Mouse (Mus musculus) skeletal muscle tissue, adult 2 months (tissue): ENCODE measurements around the gene E330021D16Rik.
"Not testable (repeated sequence)": the region's sequence is repeated elsewhere in the genome, so short reads cannot be mapped to it uniquely, and the experiment has no call there.

Experiments
- DNase-seq: peaks from one replicate; pipeline ENCODE4 v3.0.0-alpha.2; 2012; ENCODE audit warnings: low read depth, low spot score

E330021D16Rik gene

DNA sequence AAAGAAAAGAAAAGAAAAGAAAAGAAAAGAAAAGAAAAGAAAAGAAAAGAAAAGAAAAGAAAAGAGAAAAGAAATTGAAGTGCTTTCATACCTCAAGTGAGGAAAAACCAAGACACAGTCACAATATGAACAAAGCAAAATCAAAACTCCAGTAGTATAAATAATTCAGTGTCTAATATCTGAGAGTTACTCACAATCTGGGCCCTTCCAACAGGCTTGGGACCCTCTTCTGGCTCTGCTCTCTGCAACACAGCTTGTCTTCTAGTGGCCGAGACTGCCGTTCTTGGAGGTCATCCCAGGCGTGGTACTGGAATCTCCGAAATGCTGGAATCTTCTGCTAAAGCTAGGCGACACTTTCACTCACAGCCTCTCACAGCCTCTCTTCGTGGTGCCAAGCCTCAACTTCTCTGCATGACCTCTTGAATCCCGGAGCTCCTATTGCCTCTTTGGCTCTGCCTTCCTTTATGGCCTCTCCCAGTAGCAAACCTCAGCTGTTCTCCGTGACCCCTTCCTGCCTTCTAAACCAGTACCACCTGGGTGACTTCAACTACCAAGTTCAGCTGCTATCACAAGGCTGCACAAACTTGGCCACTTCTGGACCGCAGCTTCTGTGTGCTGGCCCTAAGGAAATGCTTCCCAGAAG is at the start of gene E330021D16Rik:
Gene E330021D16Rik (minus strand): TSS at position 437 of the 643 bp plus-strand sequence.
- no peak for DNase-seq

DNA sequence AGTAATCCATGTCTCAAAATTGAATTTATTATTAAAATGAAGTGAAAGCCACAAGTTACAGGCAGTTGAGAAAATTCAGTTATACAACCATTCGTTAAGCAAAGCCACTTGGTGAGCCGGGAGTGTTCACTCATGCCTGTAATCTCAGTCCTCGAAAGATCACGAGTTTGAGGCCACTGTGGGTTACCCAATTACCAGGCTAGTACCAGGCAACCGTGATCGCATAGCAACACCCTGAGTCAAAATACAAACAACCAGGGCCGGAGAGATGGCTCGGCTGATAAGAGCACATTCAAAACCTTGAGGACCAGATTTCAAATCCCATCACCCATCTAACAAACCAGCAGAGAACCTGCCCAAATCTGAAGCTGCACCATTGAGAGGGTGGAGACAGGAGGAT is 49.7 kb upstream of the E330021D16Rik start:
- DNase-seq, result no peak

DNA sequence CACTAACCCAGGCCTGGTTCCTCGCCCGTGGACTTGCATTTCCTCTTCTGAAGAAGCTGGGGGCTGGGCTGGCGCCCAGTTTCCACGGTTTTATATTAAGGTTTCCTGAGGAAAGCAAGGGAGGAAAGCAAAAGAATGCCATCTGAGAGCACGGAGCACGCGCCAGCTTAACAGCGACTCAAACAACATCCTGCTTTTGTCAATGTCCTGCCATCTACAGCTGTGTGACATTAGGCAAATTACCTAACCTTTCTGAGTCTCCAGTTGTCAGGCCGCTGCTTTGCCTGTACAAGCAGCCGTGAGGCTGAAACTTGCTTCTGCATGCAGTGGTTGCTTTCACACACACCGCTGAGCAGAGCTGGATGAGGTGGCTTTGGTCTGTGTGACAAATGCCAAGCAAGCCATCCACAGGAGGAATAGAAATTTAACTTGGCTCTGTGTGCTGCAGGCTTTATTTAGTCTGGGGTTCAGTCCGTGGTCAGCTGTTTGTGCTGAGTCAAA is 48.8 kb upstream of the E330021D16Rik start:
- no peak for DNase-seq

DNA sequence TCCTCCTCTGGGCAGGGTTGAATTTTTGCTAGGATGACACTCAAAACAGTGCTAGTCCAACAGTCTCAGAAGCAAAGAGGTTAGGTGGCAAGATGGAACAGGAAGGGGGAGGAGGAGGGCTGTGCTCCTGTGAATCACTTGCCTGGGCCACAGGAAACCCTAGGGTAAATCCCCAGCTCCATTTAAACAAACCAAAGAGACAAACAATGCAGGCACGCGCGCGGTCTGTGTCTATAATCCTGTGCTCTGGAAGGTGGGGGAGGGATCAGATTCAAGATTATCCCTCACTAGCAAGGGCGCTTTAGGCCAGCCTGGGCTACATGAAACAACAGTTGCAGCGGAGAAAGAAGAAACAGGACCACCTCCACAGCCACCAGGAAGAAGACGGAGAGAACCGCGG is 48.1 kb upstream of the E330021D16Rik start:
- DNase-seq, result no peak

DNA sequence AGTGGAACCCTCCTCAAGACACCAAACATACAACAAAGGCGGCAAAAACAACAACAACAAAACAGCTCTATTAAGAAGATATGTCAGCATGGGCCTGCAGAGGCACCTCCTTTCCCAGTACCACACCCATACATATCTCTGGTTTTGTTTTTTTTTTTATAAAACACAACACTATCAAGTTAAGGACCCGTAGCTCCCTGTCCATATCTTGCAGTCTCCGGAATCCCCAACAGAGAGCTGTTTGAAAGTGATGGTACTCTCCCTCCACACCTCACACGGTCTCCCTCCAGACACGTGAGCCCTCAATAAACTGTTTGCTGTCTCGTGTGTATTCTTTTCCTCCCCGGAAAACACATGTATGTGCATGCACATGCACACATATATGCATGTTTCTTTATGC is 43.8 kb upstream of the E330021D16Rik start:
- DNase-seq, result no peak

DNA sequence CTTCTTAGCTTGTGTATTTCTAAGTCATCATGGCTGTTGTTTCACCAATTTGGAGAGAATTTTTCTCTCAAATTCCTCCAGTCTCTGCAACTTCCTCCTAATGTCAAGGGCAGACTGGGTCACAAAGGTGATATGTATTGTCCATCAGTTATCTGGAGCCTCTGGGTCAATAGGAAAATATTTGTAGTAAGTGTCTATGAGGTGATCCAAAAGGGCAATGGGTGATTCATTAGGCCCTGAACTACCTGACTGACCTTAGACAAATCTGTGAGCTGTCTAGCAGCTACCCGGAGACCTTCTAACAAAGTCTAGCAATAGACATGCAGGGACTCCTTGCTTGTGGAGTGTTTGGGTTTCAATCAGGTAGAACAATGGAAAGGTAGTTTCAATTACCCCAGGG is 40.9 kb upstream of the E330021D16Rik start:
- DNase-seq, result no peak

DNA sequence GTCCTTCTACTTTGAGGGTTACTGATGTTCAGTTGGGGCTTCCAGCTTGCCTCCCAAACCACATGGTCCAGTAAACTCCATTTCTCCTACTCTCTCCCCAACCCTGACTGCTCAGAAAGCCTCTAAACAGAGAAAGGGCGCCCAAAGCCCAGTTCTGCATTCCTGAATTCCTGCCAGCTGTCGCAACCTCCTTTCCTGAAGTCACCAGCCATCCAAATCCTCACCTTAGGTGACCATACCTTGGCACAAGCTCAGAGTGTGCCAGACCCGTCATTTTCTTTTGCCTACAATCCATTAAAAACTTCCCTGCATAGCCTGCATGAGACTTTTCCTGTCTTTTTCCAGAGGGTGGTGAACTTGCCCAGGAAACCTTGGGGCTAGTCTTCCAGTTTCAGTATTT is 40.3 kb upstream of the E330021D16Rik start:
- no peak for DNase-seq

DNA sequence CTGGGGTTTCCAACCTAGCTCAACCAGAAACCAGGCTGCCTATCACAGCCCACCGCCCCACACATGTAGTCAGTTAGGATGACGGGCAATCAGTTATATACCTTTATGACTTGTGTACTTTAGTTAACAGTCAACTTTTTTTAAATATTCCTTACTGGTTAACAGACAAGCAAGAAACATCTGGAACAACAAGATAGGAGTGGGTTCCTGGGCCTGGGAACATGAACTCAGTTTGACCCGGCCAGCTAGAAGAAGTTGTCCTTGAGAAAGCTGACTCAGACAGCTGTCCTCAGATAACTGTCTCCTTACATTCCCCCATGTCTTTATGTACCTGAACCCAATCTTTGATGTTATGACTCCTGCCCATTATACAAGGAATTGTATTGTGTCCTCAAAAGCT is 37.3 kb upstream of the E330021D16Rik start:
- DNase-seq, result no peak

DNA sequence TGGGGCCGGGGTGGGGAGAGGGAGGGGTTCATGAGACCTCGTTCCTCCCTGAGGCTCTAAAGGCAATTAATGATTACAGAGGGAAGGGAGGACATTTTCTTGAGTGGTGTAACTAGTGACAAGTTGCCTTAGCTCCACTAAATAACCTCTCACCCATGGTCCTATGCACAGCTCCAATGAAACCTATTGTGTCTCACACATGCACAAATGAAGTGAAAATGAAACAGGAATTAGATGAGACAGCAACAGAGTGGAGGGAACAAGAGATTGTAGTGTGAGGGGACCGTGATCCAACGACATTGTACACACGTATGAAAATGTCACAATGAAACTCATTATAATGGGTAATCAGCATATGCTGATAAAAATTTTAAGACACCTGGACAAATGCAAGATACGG is 35.5 kb upstream of the E330021D16Rik start:
- DNase-seq, result no peak

DNA sequence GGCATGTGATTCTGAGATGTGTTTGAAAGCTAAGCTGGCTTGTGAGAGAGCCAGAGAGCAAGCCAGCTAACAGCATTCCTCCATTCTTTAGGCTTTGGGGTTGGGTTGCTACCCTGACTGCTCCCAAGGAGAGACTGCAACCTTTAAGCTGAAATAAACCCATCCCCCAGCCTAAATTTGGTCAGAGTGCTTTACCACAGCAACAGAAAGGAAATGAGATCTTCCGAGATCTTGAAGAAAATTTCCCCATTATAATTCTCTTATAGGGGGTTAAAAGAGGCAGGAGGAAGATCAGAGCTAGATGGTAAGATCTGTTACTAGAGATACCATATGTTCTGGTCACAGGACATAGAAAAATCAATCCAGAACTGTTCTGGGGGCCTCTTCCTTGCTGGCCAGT is 34.6 kb upstream of the E330021D16Rik start:
- no peak for DNase-seq

DNA sequence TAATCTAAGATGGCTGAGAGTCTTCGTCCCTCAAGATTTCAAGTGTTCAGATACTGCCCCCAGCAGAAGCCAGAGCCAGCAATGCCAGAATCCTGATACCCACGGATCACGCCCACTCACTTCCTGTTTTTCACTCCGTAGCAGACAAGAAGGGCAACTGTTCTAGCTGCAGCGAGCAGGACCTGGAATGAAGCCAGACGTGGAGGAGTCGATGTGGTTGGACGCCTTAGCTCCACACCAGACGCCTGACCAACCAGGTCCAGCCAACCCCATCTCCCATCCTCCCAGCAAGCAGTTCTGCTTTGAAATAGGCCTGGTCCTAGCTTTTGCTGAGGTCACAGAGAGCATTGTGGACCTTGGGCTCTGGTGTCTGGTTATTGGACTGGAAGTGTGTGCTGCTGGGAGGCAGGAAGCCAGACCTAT is 33.9 kb upstream of the E330021D16Rik start:
- peak; percentile 74 for DNase-seq

DNA sequence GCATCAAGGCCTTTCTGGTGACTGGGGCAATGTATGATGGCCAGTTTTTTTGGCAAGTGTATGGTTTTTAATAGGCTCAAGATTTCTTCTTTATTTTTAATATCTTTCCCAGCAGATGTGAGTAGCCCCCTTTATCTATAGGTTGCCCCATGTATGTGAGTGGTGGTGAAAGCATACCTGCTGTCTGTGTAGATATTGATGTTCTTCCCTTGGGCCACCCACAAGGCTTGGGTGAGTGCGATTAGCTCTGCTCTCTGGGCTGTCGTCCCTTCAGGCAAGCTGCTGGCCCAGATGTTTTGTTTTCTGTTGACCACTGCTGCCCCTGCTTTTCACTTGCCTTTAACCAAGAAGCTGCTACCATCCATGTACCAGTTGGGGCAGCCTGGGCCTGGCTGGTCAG is 23.8 kb upstream of the E330021D16Rik start:
- not testable (repeated sequence) for DNase-seq

DNA sequence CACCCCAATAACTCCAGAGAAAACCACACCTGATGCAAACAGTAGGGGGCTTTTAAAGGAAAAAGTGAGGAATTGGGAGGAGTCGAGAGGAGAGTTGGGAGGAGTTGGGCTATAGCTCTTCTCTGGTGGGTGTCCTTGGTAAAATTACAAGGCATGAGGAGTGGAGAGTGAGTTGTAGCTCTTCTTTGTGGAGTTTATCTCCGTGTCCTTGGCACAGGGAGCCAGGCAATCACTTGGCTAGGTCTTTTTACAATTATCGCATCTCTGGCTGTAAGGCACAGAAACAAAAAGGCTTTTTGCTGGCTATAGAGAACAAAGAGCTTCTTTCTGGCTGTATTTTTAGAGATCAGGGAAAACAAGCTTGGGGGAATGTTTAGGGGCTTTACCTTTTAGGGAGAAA is 20.8 kb upstream of the E330021D16Rik start:
- DNase-seq, result not testable (repeated sequence)

DNA sequence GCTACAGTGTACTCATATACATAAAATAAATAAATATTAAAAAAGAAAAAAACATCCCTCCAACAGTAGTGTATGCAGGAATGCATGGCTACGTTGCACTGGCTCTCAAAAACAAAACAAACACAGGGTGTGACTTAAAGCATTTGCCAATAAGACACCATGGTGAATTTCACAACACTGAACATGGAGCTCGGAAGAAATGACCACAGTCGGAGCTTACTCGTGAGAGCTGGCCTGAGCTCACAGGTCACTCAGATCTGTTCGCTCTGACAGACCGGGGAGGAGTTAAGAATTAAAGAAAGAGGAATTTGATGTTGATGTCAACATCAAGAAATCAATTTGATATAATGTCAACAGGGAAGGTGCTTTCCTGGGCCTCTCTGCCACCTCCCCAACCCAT is 18.2 kb upstream of the E330021D16Rik start:
- DNase-seq, result no peak

DNA sequence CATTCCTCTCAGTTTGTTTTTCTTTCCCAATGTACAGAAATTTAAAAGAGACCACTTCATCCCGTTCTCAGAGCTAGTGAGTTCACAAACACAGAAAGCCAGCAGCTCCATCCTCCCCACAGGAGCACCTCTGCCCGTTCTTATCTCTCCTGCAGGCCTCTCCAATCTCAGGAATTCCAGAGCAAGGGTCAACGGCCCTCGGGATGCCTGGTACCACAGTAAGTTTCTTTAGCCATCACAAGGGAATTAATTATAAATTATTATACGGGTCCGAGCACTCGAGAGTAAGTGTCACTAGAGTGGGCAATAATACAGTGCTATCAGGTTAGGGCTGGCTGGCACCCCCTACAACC is 16.5 kb upstream of the E330021D16Rik start:
- no peak for DNase-seq

DNA sequence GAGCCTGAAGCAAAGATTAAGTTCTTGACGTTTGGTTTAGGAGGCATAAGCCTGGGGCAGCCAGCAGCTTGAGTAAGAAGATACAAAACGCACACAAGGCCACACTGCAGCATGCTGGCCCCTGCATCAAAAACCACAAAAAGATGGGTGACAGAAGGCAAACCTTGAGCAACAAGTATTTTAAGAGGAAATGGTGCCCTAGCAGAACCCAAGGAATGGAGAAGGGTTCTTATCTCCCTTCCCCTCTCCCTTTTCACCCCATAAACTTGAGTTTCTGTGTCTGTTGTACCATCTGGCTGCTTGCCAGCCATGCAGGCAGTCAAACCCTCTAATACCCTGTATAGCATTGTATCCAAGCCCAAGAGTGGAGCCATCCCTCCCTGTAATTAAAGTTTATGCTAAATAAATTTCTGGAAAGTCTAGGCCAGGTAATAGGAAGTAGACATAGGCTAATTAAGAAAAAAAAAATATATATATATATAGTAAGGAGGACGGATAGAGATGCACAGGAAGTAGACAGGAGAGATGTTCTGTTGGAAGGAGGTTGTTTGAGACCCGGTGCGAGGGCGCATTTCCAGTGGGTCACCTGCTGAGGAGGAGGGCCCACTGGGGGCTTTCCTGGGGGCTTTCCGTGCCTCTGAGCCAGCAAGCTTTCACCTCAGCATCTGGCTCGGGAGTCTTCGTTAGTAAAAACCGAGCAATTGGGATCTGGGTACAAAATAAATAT is 16.0 kb upstream of the E330021D16Rik start:
- DNase-seq, result no peak

DNA sequence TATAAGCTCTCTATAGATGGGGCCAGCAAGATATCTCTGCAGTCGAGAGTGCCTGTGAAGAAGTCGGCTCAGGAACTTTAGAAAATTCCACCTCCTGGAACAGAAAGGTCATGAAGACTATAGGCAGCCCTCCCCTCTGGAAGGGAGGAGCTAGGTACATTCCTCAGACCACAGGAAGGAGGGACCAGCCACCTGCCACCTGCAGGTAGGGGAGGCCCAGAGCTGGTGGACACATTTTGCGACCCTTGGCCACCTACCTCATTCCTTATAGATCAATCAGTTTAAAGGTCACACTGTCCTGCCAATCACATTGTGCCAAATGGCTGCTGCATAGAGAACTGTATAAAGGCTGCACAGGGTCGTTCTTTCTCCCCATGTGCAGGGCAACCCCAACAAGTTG is 14.1 kb upstream of the E330021D16Rik start:
- DNase-seq, result no peak

DNA sequence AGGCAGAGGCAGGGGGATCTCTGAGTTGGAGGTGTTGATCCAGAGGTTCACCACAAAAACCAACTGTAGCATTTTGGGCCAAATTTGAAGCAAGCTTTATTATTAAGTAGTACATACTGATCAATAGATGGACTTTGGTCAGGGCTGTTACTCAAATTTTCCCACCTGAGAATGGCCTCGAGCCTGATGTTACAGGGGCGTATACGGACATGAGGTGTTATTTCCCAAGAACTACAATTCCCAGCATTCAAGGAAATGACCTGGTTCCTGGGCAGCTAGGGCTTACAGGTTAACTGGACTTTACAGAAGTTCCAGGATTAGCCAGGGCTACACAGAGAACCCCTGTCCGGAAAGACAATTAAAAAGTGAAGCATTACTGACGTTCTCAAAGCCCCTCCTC is 13.0 kb upstream of the E330021D16Rik start:
- no peak for DNase-seq

DNA sequence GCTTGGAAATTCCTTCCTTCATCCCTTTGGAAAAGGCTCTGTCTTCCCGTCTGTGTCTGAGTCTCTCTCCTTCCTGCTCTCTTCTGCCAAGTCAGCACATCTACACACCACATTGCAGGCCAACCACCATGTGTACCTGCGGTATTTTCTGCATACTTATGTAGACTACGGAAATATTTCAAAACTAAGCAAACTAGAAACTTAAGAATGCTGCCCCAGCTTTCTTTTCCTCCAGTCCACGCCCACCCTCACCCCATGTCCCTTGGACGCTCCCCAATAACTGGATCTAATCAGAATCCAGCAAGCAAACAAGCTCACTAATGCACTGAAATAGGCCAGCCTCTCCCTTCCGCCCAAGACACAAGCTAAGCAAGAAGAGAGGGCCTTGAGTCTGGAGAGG is 11.9 kb upstream of the E330021D16Rik start:
- peak; percentile 17 for DNase-seq

DNA sequence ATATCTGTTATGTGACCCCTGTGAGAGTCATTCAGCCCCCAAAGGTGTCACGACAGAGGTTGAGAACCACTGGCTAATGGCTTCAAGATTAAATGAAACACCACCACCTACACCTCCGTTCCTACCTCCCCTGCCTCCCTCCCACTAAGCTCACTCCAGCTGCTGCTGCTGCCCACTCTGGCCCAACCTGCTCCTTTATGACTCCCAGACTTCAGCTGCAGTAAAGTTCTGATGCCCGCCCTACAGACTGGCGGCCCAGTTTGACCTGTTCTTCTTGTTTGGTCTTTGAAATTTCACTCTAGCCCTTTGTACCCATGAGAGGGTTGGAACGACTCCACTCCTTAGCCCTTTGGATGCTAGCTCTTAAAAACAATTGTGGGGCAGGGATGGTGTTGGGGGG is 10.6 kb upstream of the E330021D16Rik start:
- DNase-seq, result no peak

DNA sequence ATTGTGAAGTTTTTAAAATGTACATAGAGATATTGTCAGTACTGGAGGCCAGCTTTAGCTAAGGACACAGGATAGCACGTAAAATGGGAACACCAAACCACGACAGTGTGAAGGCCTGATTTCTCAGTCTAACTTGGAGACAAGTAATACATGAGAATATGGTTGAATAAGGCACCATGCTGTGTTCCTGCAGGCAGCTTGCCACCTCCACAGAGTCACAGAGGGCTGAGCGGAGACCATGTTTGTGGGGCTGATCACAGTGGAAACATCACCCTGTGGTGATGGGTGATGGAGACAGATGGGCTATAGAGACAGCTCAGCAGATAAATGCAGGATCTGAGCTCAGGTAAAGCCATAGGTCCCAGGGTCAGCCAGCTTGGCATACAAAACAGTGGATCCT is 8.8 kb upstream of the E330021D16Rik start:
- DNase-seq, result no peak

DNA sequence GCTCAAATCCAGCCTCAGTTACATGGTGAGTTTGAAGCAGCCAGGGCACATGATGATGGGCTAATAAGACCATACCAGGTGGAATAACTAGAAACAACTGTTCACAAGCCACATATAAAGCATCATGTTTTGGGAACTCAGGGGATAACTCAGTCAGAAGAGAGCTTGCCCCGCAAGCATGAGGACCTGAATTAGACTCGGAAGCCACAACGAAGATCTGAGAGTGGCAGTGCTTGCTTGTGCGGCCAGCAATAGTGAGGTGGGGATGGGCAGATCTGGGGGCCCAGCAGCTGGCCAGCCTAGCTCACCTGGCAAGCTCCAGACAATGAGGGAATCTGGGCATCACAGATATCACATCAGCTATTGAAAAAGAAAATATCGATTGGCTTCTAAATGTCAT is 7.8 kb upstream of the E330021D16Rik start:
- no peak for DNase-seq

DNA sequence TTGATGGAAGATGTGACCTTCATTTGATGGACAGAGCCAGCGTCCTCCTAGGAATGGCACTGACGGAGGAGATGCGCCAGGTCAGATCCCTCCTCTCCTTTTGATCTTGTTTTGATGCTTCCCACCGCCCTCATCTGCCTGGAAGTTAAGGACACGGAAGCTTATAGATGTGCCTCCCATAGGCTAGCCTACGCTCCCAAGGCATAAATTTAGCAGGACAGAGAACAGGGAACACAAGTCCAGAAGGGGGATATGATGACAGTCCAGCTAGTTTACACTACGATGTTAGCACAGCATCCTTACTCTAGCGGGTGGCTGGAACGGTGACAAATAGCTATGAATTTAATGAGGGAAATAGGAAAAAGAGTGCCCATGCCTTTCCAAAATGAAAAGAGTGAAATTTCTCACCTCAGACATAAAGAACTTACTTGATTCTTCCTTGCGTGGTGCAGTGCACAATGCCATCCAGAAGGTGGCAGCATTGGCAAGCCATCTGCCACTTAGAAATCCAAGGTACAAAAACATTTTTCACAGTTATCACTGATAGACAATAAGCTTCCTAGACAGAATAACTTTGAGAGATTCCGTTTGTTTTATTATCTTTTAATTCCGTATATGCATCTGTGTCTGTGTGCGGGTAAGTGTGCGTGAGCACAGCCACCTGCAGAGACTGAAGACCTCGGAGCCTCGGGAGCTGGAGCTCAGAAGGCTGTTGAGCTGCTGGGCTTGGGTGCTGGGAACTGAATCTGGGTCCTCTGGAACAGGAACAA is 6.9 kb upstream of the E330021D16Rik start:
- DNase-seq, result peak; percentile 49
